Mouse (Mus musculus): ENCODE data around the gene Krtcap3. TPM values are rescaled to one million over a fixed set of nuclear protein-coding genes. Genes with fewer than 3 reads are reported as not detected.

Krtcap3 gene
- 10 to 100 TPM; 17.3 to 30.1 TPM for total RNA-seq (2023)

GRCm38 (mm10) chr5:31251541-31252101, at the start of gene Krtcap3:
TSS of gene Krtcap3 (plus strand) at chr5:31251691.

DNA sequence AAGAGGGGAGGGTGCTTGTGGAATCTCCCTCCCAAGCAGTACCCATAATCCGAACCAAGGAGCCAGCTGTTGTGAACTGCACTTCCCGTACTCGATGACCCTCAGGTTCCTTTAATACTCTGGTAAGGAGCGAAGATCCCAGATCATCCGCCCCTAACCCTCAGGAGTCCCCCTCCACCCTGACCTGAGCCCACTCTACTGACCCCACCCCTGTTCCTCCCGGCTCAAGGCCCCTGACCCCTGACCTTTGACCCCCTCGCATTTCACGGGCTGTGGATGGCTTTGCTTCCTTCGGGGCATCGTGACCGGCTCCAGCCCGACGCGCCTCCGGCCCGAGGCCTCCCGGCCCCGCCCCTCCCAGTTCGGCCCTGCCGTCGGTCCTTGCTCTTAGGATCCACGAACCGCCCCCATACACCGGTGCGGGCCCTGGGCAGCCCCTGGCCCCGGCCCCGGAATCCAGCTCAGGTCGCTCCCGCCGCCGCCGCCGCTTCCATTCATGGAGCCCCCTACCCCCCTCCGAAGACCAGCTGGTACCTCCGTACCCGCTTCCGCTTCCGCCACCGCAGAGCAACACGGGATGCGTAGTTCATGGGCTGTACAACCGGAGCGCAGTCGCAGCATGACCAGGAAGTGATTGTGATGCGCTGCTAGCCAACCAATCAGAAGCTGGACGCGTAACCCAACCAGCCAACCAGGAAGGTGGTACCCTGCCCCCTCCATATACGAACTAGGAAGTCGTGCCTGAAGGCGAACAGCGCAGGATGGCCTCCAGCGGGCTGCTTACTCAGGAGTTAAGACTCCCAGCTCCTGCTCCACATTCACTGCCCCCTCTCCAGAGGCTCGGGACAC, 49.5 kb upstream of the Krtcap3 start, which contains the start of gene Zfp513:
Gene Zfp513, minus strand, starts transcription at position 562 of the 849 bp plus-strand sequence.

DNA sequence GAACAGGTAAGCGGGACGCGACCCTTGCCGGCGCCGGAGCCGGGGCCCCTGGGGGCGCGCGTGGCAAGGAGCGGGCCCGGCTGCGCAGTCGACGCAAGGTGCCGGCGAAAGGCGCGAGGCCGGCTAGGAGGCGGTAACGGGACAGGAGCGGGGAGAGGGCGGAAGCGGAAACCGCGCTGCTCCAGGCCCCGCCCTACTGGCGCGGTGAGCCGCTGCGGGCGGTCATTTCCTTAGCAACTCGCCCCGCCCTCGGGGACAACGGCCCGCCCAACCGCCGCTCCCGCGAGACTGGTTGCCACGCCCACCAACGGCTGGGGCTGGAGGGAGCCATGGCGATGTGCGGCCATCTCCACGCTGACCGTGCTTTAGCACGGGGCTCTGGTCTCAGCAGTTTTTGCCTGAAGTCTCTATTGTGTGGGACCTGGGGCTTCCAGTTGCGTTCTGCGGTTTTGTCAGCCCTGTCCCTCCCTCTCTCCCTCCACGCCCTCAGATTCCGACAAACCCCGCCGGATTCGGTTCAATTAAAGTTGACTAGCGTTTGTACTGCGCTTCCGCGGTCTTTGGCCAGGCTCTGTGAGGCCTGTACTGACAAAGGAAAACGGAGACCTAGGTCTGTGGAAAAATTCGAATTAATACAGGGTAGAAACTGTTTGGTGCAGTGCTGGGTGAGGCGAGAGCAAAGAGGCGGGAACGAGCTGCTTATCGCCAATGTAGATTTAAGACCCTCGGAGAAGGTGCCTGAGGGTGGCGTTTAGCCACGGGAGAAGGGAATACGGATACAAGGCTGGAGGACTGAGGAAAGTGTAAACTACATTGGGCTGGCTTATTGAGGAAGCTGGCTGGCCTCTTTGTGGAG, 30.8 kb upstream of the Krtcap3 start, which contains the start of gene Ppm1g:
Gene Ppm1g, minus strand, starts transcription at position 240 of the 856 bp plus-strand sequence.

GRCm38 (mm10) chr5:31240637-31241521, 10.6 kb upstream of the Krtcap3 start, which contains the start of the genes Nrbp1 and Gm9970:
TSS of gene Nrbp1 (plus strand) at chr5:31240864.
TSS of gene Gm9970 (minus strand) at chr5:31241232.

GRCm38 (mm10) chr5:31290521-31291360, 39.2 kb downstream of the Krtcap3 start, which contains the start of gene Ift172:
TSS of gene Ift172 (minus strand) at chr5:31291116.

GRCm38 (mm10) chr5:31295606-31296141, 44.2 kb downstream of the Krtcap3 start, which contains the start of gene Fndc4:
TSS of gene Fndc4 (minus strand) at chr5:31296080.

DNA sequence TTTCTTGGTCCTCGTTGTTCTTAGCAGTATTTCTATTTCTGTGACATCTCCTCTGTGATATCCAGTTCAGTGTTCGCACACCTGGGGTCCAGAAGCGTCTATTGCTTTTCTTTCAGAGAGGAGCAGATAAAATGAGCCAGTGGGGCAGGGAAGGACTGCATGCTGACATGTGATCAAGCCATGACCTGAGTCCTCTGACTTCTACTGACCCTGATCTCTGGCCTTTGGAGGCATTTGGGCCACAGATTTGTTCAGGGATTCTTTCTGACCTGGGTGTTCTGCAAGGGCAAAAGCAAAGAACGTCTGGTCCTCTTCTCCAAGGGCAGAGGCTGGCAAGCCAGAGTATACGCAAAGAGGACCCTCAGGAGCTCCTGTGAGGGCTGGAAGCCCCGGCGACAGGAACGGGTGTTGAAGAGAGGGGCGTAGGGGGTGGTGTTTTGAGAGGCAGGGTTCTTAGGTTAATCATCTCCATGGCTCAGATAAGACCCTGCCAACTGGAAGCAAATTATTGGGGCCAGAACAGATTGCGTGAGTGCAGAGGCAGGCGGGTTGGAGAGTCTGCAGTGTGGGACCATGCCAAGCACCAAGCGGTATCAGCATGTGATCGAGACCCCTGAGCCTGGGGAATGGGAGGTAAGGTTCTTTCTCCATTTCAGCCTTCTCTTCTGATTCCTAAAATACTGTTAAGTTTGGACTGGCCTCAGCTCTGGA, 45.7 kb downstream of the Krtcap3 start, which contains the start of gene Gckr:
Gene Gckr, plus strand, starts transcription at position 397 of the 711 bp plus-strand sequence.

Other genes starting within 250 kb of the Krtcap3 start
- gene Atraid, start 203.4 kb upstream of the Krtcap3 start, total RNA-seq (2023): 10 to 100 TPM; 28.9 to 36.2 TPM
- 10 to 100 TPM; 11.3 to 11.4 TPM for gene Slc5a6, start 202.8 kb upstream of the Krtcap3 start, total RNA-seq (2023)
- 10 to 100 TPM; 57.5 to 68.5 TPM for gene Cad, start 196.9 kb upstream of the Krtcap3 start, total RNA-seq (2023)
- gene Dnajc5g, start 145.4 kb upstream of the Krtcap3 start, total RNA-seq (2023): not detected
- under 1 TPM in 1 of 2 experiments, not detected in 1; 0.30 TPM for gene Slc30a3, start 143.5 kb upstream of the Krtcap3 start, total RNA-seq (2023)
- gene Trim54, start 135.0 kb upstream of the Krtcap3 start, total RNA-seq (2023): not detected
- not detected for gene Ucn, start 112.9 kb upstream of the Krtcap3 start, total RNA-seq (2023)
- gene Mpv17, start 97.4 kb upstream of the Krtcap3 start, total RNA-seq (2023): 10 to 100 TPM; 19.5 to 25.3 TPM
- 1 to 10 TPM; 7.3 to 7.7 TPM for gene Gm29609, start 71.8 kb upstream of the Krtcap3 start, total RNA-seq (2023)
- gene Gtf3c2, start 71.5 kb upstream of the Krtcap3 start, total RNA-seq (2023): 100 to 1,000 TPM; 163 to 187 TPM
- 10 to 100 TPM; 72.2 to 74.2 TPM for gene Snx17, start 58.5 kb upstream of the Krtcap3 start, total RNA-seq (2023)
- gene Eif2b4, start 58.3 kb upstream of the Krtcap3 start, total RNA-seq (2023): 10 to 100 TPM; 38.2 to 38.9 TPM
- gene Zfp513, start 49.4 kb upstream of the Krtcap3 start, total RNA-seq (2023): 10 to 100 TPM; 31.7 to 31.8 TPM
- 100 to 1,000 TPM; 134 to 136 TPM for gene Ppm1g, start 31.0 kb upstream of the Krtcap3 start, total RNA-seq (2023)
- 100 to 1,000 TPM; 162 to 163 TPM for gene Nrbp1, start 10.8 kb upstream of the Krtcap3 start, total RNA-seq (2023)
- gene Gm9970, start 10.5 kb upstream of the Krtcap3 start, total RNA-seq (2023): not detected
- 10 to 100 TPM; 14.2 to 18.8 TPM for gene Ift172, start 39.4 kb downstream of the Krtcap3 start, total RNA-seq (2023)
- gene Fndc4, start 44.4 kb downstream of the Krtcap3 start, total RNA-seq (2023): not detected
- not detected for gene Gckr, start 45.8 kb downstream of the Krtcap3 start, total RNA-seq (2023)
- 10 to 100 TPM; 38.2 to 40.7 TPM for gene Zfp512, start 200.7 kb downstream of the Krtcap3 start, total RNA-seq (2023)
- gene 4930548H24Rik, start 234.0 kb downstream of the Krtcap3 start, total RNA-seq (2023): 1 to 10 TPM; 3.2 to 3.4 TPM
- 10 to 100 TPM; 50.6 TPM for gene Gpn1, start 243.1 kb downstream of the Krtcap3 start, total RNA-seq (2023)

All from T-cell, adult 66 days (primary cell).